Mouse (Mus musculus): Measurements from ENCODE around the gene Psd. TPM values are rescaled to one million over a fixed set of nuclear protein-coding genes. Genes with fewer than 3 reads are reported as not detected.

Psd gene
- polyA plus RNA-seq, 1 experiment from 2014 or later = 127 TPM

DNA sequence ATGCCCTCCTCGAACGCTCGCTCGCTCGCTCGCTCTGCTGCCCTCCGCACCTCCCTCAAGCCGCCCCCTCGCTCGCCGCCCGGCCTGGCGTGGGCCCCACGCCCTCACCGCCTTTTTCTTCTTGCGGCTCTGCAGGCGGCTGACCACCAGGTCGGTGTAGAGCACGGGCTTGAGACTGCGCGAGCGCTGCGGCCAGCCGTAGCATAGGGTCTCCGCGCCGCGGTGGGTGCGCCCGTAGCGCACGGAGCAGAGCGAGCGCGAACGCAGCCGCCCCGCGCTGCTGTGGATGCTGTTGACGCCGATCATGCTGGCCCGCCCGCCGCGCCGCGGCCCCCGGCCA is 9.4 kb downstream of the Psd start:
- peaks cover 45% of the 10 kb centered on the region for H3K4me1 ChIP-seq (ENCODE audit: control insufficient read depth, insufficient read depth, low read length)
- peak; percentile 36; the same call in 1 of the 2 replicates for ATAC-seq (ENCODE audit: low read depth)
- peak overlapping the region; percentile 50 for H3K4me3 ChIP-seq (ENCODE audit: low read depth, low read length)
- WGBS = 1% methylated on average over 47 of the region's 48 CpGs
- H3K36me3 ChIP-seq (ENCODE audit: control insufficient read depth, insufficient read depth, low read length) = peaks cover 10% of the 10 kb centered on the region
- H3K27ac ChIP-seq (ENCODE audit: low read depth, low read length) = peak overlapping the region; percentile 35; the same call in 1 of the 2 replicates
- peak overlapping the region; percentile 84 for H3K4me2 ChIP-seq (ENCODE audit: low read depth, low read length)
- peaks cover 39% of the 10 kb centered on the region for H3K27me3 ChIP-seq (ENCODE audit: control insufficient read depth, insufficient read depth, low read length)
- H3K9me3 ChIP-seq (ENCODE audit: control insufficient read depth, low read length) = no peaks in the 10 kb centered on the region
- H3K9ac ChIP-seq (replicated peaks; ENCODE audit: low read depth, low read length) = peak overlapping the region; percentile 70

DNA sequence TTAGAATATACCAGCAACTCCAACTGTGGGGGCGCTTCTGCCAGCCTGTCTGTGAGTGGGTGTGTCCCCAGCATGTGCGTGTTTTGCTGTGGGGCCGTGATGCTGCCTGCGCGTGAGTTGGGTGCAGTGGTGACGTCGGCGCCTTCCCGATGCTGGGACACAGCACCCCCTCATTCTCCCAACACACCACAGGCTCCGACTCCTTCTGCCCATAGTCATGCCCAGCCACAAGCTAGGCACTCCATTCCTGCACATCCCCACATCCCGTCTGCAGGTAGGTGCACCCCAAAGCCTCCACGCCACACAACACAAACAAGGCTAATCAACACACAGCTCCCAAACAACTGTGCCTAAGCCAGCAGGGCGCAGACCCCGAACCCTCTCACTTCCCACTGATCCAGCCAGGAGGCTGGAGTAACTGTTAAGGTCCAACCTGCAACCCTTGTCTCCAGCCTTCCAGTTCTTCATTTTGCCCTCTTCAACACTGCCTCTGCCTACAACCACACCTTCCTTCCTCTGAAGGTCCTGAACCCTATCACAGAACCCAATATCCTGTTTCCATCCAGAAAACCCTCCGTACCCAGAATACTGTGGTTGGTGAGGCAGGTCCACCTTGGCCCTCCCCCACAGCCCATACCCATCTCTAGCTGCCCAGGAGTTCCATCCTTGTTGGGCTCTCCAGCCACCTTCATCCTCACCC is 10.0 kb downstream of the Psd start:
- H3K27ac ChIP-seq (ENCODE audit: low read depth, low read length) = peak overlapping the region; percentile 35; the same call in 1 of the 2 replicates
- ATAC-seq (ENCODE audit: low read depth) = peak; percentile 5; the same call in 1 of the 2 replicates
- peak overlapping the region; percentile 70 for H3K9ac ChIP-seq (replicated peaks; ENCODE audit: low read depth, low read length)
- H3K4me2 ChIP-seq (ENCODE audit: low read depth, low read length) = peak overlapping the region; percentile 84
- peaks cover 39% of the 10 kb centered on the region for H3K27me3 ChIP-seq (ENCODE audit: control insufficient read depth, insufficient read depth, low read length)
- WGBS = 29% methylated on average over 15 of the region's 15 CpGs
- H3K9me3 ChIP-seq (ENCODE audit: control insufficient read depth, low read length) = no peaks in the 10 kb centered on the region
- peaks cover 40% of the 10 kb centered on the region for H3K4me1 ChIP-seq (ENCODE audit: control insufficient read depth, insufficient read depth, low read length)
- H3K36me3 ChIP-seq (ENCODE audit: control insufficient read depth, insufficient read depth, low read length) = peaks cover 12% of the 10 kb centered on the region
- peak overlapping the region; percentile 50 for H3K4me3 ChIP-seq (ENCODE audit: low read depth, low read length)

- peaks cover 30% of the 10 kb centered on the region for H3K4me1 ChIP-seq (ENCODE audit: control insufficient read depth, insufficient read depth, low read length)
- no peak for ATAC-seq (ENCODE audit: low read depth)
- H3K27me3 ChIP-seq (ENCODE audit: control insufficient read depth, insufficient read depth, low read length) = peaks cover 39% of the 10 kb centered on the region
Observed at GRCm38 (mm10) chr19:46315752-46316610, 11.0 kb downstream of the Psd start.

DNA sequence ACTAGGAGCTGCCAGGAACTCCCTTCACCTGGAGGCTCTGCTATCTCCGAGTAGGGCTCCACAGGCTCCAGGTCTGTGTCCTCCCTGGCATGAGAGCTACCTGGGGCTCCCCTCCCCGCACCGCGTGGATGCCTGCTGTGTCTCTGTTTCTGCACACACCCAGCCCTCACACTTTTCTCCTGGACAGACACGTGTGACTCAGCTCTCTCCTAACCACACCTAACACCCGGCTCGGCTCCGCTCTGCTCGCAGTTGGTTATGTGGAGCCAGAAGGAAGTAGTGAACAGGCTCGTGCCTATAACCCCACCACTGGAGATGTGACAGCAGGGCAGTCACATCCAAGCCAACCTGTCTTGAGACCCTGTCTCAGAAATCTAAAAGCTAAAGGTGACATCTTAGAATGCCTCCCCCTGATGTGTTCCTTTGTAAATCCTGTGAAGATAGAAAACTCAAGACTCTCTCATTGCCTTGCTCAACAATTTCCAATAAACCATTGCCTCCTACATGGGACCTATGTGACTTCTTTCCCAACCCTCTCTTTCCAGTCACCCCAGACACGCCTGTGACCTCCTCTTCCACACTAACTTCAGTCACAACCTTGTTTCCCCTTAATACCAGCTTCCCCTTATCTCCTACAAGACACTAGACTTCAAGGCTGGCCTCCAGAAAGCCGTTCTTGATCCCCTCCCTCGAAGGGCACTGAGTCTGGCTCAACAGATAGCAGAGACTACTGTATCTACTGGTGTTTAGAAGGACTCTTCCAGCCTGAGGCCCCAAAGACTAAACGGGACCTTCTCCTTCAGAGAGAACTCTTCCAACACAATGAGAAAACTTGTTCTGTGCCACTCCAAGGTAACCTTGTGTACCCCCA is 11.8 kb downstream of the Psd start:
- Histone ChIP-seq H3K27me3 (ENCODE audit: control insufficient read depth, insufficient read depth, low read length) (peaks cover 39% of the 10 kb centered on the region), H3K4me3 (ENCODE audit: low read depth, low read length) (no peak overlapping the region), H3K4me2 (ENCODE audit: low read depth, low read length) (no peak overlapping the region), H3K9ac (replicated peaks; ENCODE audit: low read depth, low read length) (no peak overlapping the region), H3K4me1 (ENCODE audit: control insufficient read depth, insufficient read depth, low read length) (peaks cover 29% of the 10 kb centered on the region), H3K9me3 (ENCODE audit: control insufficient read depth, low read length) (no peaks in the 10 kb centered on the region), H3K36me3 (ENCODE audit: control insufficient read depth, insufficient read depth, low read length) (peaks cover 12% of the 10 kb centered on the region), H3K27ac (ENCODE audit: low read depth, low read length) (no peak overlapping the region)
- ATAC-seq (ENCODE audit: low read depth) = no peak
- 43% methylated on average over 14 of the region's 14 CpGs for WGBS

More at GRCm38 (mm10) chr19:46315752-46316610, 11.0 kb downstream of the Psd start:
- WGBS = 48% methylated on average over 12 of the region's 12 CpGs
- Histone ChIP-seq H3K27ac (ENCODE audit: low read depth, low read length) (no peak overlapping the region), H3K9me3 (ENCODE audit: control insufficient read depth, low read length) (no peaks in the 10 kb centered on the region), H3K9ac (replicated peaks; ENCODE audit: low read depth, low read length) (no peak overlapping the region), H3K36me3 (ENCODE audit: control insufficient read depth, insufficient read depth, low read length) (peaks cover 12% of the 10 kb centered on the region), H3K4me2 (ENCODE audit: low read depth, low read length) (peak overlapping the region; percentile 84), H3K4me3 (ENCODE audit: low read depth, low read length) (peak overlapping the region; percentile 50; the same call in 1 of the 2 replicates)

DNA sequence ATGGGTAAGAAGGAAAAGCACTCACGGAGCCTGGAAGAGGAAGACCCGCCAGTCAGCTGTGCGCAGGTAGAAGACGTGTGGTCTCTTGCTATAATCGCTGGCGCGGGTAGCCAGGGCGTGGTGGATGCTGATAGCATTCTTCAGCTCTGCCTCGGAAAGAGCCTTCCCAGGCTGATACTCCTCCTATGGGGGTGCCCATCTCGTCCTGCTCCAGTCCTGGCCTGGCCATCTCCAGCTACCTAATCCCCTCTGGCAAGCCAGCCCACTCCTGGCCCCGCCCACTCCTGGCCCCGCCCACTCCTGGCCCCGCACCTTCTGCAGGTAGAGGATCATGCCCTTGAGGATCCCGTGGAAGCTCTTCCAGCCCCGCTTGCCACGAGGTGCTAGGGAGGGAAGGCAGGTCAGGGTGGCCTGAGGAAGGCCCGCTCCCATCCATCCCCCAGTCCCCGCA is 12.8 kb downstream of the Psd start:
- Histone ChIP-seq H3K9me3 (ENCODE audit: control insufficient read depth, low read length) (no peaks in the 10 kb centered on the region), H3K27me3 (ENCODE audit: control insufficient read depth, insufficient read depth, low read length) (peaks cover 39% of the 10 kb centered on the region), H3K27ac (ENCODE audit: low read depth, low read length) (no peak overlapping the region), H3K4me2 (ENCODE audit: low read depth, low read length) (no peak overlapping the region), H3K9ac (replicated peaks; ENCODE audit: low read depth, low read length) (no peak overlapping the region), H3K36me3 (ENCODE audit: control insufficient read depth, insufficient read depth, low read length) (peaks cover 12% of the 10 kb centered on the region), H3K4me1 (ENCODE audit: control insufficient read depth, insufficient read depth, low read length) (peaks cover 27% of the 10 kb centered on the region), H3K4me3 (ENCODE audit: low read depth, low read length) (no peak overlapping the region)
- WGBS = 20% methylated on average over 15 of the region's 18 CpGs
- ATAC-seq (ENCODE audit: low read depth) = no peak

GRCm38 (mm10) chr19:46313591-46313990 is 13.4 kb downstream of the Psd start:
- H3K27ac ChIP-seq (ENCODE audit: low read depth, low read length) = no peak overlapping the region
- peaks cover 12% of the 10 kb centered on the region for H3K36me3 ChIP-seq (ENCODE audit: control insufficient read depth, insufficient read depth, low read length)
- H3K4me3 ChIP-seq (ENCODE audit: low read depth, low read length) = no peak overlapping the region
- H3K4me2 ChIP-seq (ENCODE audit: low read depth, low read length) = no peak overlapping the region
- peaks cover 27% of the 10 kb centered on the region; the same call in 1 of the 2 replicates for H3K4me1 ChIP-seq (ENCODE audit: control insufficient read depth, insufficient read depth, low read length)
- H3K27me3 ChIP-seq (ENCODE audit: control insufficient read depth, insufficient read depth, low read length) = peaks cover 39% of the 10 kb centered on the region
- H3K9me3 ChIP-seq (ENCODE audit: control insufficient read depth, low read length) = no peaks in the 10 kb centered on the region
- no peak for ATAC-seq (ENCODE audit: low read depth)
- WGBS = 73% methylated on average over 6 of the region's 6 CpGs
- no peak overlapping the region for H3K9ac ChIP-seq (replicated peaks; ENCODE audit: low read depth, low read length)

DNA sequence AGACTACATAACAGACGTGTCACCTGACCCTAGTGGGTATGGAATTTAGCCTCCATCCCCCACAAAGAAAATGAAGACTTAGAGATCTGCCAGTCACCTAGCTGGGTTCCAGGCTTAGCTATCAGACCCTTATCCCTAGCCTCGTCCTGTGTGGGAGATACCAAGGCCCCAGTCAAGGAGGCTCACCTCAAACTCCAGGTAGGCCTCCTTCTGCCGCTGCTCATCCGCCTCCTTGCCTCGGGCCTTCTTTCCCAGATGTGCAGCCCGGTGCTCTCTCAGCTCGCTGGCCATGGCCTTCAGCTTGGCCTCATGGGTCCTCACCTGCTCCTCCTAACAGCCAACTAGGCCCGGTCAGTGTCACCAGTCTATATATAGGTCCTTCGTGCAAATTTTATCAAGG is 13.8 kb downstream of the Psd start:
- Histone ChIP-seq H3K27ac (ENCODE audit: low read depth, low read length) (no peak overlapping the region), H3K9me3 (ENCODE audit: control insufficient read depth, low read length) (no peaks in the 10 kb centered on the region), H3K27me3 (ENCODE audit: control insufficient read depth, insufficient read depth, low read length) (peaks cover 42% of the 10 kb centered on the region), H3K4me3 (ENCODE audit: low read depth, low read length) (no peak overlapping the region), H3K36me3 (ENCODE audit: control insufficient read depth, insufficient read depth, low read length) (peaks cover 12% of the 10 kb centered on the region), H3K4me2 (ENCODE audit: low read depth, low read length) (no peak overlapping the region), H3K9ac (replicated peaks; ENCODE audit: low read depth, low read length) (no peak overlapping the region), H3K4me1 (ENCODE audit: control insufficient read depth, insufficient read depth, low read length) (peaks cover 22% of the 10 kb centered on the region; the same call in 1 of the 2 replicates)
- 88% methylated on average over 9 of the region's 9 CpGs for WGBS
- ATAC-seq (ENCODE audit: low read depth) = no peak

DNA sequence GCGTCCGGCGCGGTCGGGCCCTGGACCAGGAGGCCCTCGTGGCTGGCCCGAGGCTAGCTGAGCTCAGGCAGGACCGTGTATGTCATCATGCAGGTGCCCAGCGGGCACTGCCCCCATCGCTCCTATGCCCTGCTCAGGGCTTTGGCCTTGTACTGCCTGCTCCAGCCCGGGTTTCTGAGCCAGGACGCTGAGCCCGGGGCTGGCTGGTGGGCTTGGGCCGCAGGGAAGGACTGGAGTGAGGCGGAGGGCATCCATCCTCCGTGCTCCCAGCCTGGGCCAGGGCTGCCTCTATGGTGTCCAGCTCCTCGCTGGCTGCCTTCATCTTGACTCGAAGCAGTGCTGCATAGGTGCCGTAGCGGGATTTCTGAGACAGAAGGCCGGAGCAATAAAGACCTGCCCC is 14.4 kb downstream of the Psd start:
- 88% methylated on average over 21 of the region's 21 CpGs for WGBS
- H3K36me3 ChIP-seq (ENCODE audit: control insufficient read depth, insufficient read depth, low read length) = peaks cover 12% of the 10 kb centered on the region
- no peaks in the 10 kb centered on the region for H3K9me3 ChIP-seq (ENCODE audit: control insufficient read depth, low read length)
- no peak overlapping the region for H3K4me2 ChIP-seq (ENCODE audit: low read depth, low read length)
- H3K27ac ChIP-seq (ENCODE audit: low read depth, low read length) = no peak overlapping the region
- peaks cover 41% of the 10 kb centered on the region for H3K27me3 ChIP-seq (ENCODE audit: control insufficient read depth, insufficient read depth, low read length)
- no peak for ATAC-seq (ENCODE audit: low read depth)
- no peak overlapping the region for H3K9ac ChIP-seq (replicated peaks; ENCODE audit: low read depth, low read length)
- peaks cover 19% of the 10 kb centered on the region; the same call in 1 of the 2 replicates for H3K4me1 ChIP-seq (ENCODE audit: control insufficient read depth, insufficient read depth, low read length)
- H3K4me3 ChIP-seq (ENCODE audit: low read depth, low read length) = no peak overlapping the region
